Mouse (Mus musculus) C2C12 (cell line): ENCODE measurements around the gene Bmp6. TPM values are rescaled to one million over a fixed set of nuclear protein-coding genes. Genes with fewer than 3 reads are reported as not detected.

ENCODE experiments used
- H3K27me3 ChIP-seq: one replicate; pipeline ENCODE4 v1.6.1; 2011; ENCODE audit not compliant: control insufficient read depth, insufficient read depth, insufficient read length
- H3K36me3 ChIP-seq: one replicate; pipeline ENCODE4 v1.6.1; 2011; ENCODE audit not compliant: control insufficient read depth, insufficient read depth
- H3K4me3 ChIP-seq: one replicate; pipeline ENCODE4 v1.5.1; 2011; ENCODE audit warnings: mild to moderate bottlenecking, control low read depth; ENCODE audit not compliant: poor library complexity, insufficient read depth, severe bottlenecking
- H3K79me2 ChIP-seq: one replicate; pipeline ENCODE4 v1.6.1; 2011; ENCODE audit not compliant: control insufficient read depth, insufficient read depth
- H3K79me3 ChIP-seq: one replicate; pipeline ENCODE4 v1.6.1; 2011; ENCODE audit warnings: low read depth, control low read depth
- H3ac ChIP-seq: one replicate; pipeline ENCODE3; 2011; ENCODE audit warnings: low read depth; ENCODE audit not compliant: control insufficient read depth, insufficient read length
- CEBPB ChIP-seq: IDR thresholded peaks from one replicate; pipeline ENCODE4 v1.6.1; 2011; ENCODE audit warnings: low read depth, mild to moderate bottlenecking, control low read depth, moderate library complexity
- CTCF ChIP-seq: IDR thresholded peaks from one replicate; pipeline ENCODE4 v1.5.1; 2011; ENCODE audit not compliant: control insufficient read depth, insufficient read depth, insufficient read length
- FOSL1 ChIP-seq: IDR thresholded peaks from one replicate; pipeline ENCODE4 v1.8.0; 2011; ENCODE audit warnings: mild to moderate bottlenecking, low read length; ENCODE audit not compliant: poor library complexity, insufficient read depth, severe bottlenecking
- MAX ChIP-seq: IDR thresholded peaks from one replicate; pipeline ENCODE4 v1.6.1; 2011; ENCODE audit warnings: mild to moderate bottlenecking, control low read depth
- MYOD1 ChIP-seq: IDR thresholded peaks from one replicate; pipeline ENCODE4 v1.6.1; 2011; ENCODE audit warnings: low read depth; ENCODE audit not compliant: control insufficient read depth, insufficient read length
- MYOG ChIP-seq: IDR thresholded peaks from one replicate; pipeline ENCODE4 v1.6.1; 2011; ENCODE audit not compliant: control insufficient read depth, insufficient read length; ENCODE audit errors: extremely low read depth
- USF1 ChIP-seq: IDR thresholded peaks from one replicate; pipeline ENCODE4 v1.6.1; 2011; ENCODE audit warnings: low read depth, mild to moderate bottlenecking, control low read depth, moderate library complexity
- polyA plus RNA-seq: library from polyadenylated mRNA; unstranded; fragments of >200 nt; fragmentation: generic; extraction: Trizol; gene quantifications from one replicate; pipeline ENCODE4 v1.2.1, GENCODE M21; 2012; ENCODE audit warnings: missing spikeins

Bmp6 gene
- polyA plus RNA-seq, 1 experiment, result not detected

DNA sequence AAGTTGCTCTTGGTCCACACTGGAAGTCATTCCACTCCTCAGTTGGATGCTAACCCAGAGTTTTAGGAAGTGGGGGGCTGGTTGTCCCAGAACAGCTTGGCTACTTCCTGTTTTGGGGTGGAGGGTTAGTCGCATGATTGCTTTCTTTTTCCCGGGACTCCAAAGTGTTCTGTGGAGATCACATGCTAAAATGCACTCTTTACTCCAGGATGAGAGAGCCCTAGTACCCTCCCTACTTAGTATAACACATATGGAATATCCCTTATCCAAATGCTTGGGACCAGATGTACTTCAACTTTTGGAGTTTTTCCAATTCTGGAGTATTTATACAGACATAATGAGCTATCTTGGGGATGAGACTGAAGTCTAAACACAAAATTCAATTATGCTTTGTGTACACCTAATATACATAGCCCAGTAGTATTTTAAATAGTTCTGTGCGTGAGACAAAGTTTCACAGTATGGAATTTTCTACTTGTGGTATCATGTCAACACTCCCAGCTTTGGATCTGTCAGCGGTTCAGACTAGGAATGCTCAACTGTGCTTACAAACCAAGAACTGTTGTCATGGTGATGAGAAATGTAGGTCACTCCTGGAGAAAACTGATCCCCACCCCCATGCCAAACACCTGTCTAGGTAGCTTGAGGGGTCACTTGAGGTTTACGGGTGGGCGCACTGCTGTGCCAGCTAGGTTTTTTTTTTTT lies 62.9 kb downstream of the Bmp6 start:
- Histone ChIP-seq H3K36me3 (no peaks in the 10 kb centered on the region), H3K79me3 (no peaks in the 10 kb centered on the region), H3K79me2 (no peaks in the 10 kb centered on the region), H3K4me3 (no peak overlapping the region), H3K27me3 (no peaks in the 10 kb centered on the region), H3ac (no peak overlapping the region)
- TF ChIP-seq MYOD1 (no peak), CTCF (no peak), USF1 (no peak), FOSL1 (no peak), MAX (no peak), MYOG (no peak), CEBPB (no peak)

DNA sequence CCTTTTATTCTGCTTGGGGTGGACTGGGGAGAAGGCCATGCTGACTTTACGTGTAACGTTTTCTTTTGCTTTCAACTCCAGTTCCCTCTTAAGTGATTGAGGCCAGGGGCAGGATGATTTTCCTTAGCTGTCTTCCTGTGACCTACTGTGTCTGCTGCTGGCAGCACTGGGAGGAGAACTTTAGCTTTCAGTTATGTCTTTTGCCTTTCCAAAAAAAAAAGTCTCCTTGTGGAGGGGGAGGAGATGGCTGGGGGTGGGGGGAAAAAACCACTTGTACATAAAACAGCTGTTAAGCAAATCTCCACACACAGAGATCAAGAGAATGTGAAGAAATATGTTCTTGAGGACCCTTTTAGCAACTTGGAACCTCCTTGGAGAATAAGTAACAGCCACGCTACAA lies 63.7 kb downstream of the Bmp6 start:
- Histone ChIP-seq H3K36me3 (no peaks in the 10 kb centered on the region), H3K27me3 (no peaks in the 10 kb centered on the region), H3K79me2 (no peaks in the 10 kb centered on the region), H3K79me3 (no peaks in the 10 kb centered on the region), H3K4me3 (no peak overlapping the region), H3ac (no peak overlapping the region)
- no peak for TF ChIP-seq MYOD1
- no peak for TF ChIP-seq CTCF
- TF ChIP-seq CEBPB, result no peak

DNA sequence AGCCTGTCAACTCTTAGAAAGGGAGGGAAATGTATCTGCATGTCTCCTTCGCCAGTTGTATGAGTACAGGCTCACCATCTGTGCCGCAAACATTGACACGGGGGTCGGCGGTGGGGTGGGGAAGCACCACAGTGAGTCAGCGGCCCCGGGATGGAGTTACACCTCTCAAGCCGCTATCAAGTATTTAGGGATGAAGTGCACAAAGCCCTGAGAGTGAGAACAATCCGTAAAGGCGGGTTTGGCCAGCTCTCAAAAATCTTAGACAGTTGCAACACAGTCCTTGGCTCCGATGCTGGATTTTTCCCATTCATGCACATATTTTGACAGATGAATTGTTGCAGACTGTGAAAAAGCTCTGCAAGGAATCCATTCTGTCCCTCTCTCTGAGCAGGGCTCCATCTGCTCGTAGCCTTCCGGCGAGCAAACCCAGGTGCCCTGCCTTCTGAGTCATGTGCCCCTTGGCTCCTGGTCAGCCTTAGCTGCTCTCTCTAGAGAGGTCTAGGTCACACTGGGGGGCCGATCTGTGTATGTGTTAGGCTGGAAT lies 65.5 kb downstream of the Bmp6 start:
- Histone ChIP-seq H3ac (no peak overlapping the region), H3K27me3 (no peaks in the 10 kb centered on the region), H3K4me3 (no peak overlapping the region), H3K79me3 (no peaks in the 10 kb centered on the region), H3K36me3 (no peaks in the 10 kb centered on the region), H3K79me2 (no peaks in the 10 kb centered on the region)
- TF ChIP-seq FOSL1, result no peak
- TF ChIP-seq CEBPB, result peak; percentile 90
- TF ChIP-seq USF1, result peak; percentile 64
- no peak for TF ChIP-seq MAX

DNA sequence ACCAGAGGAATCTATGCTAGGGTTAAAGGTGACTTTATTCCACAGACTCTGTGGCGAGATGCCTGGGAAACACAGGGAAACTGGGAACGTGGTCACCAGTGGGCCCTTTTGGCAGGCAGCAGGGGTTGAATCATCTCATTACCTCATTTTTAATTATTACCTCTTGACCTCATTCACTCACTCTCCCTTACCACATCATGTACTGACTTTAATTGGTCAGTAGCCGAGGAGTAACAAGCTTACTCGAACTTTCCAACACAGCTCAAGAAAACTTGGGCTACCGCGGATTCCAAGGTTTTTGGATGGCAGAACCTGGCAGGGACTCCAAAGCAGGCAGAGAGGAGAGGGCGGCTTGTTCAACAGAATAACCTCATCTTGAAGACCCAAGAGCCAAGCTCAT lies 74.9 kb downstream of the Bmp6 start:
- no peak overlapping the region for H3K4me3 ChIP-seq
- H3ac ChIP-seq, result no peak overlapping the region
- TF ChIP-seq MYOG (no peak), USF1 (no peak)
- no peaks in the 10 kb centered on the region for H3K79me2 ChIP-seq
- H3K79me3 ChIP-seq, result no peaks in the 10 kb centered on the region
- no peaks in the 10 kb centered on the region for H3K27me3 ChIP-seq
- H3K36me3 ChIP-seq, result no peaks in the 10 kb centered on the region

DNA sequence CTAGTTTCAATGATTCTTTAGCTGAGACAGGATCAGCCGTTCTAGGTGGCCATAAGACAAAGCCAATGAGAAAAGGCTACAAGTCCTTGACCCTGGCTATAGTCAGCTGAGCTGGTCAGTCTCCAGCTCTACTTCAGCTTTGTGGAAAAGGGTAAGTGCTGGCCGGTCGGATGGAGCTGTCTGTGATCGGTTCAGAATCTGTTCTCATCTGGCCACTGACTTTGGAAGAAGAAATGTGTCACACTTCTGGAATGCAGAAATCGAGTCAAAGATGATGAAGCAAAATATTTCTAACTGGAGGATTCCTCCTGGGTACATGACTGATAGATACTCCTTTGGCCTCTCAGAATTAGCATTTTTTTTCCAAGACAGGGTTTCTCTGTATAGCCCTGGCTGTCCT lies 77.6 kb downstream of the Bmp6 start:
- H3K36me3 ChIP-seq, result no peaks in the 10 kb centered on the region
- no peak overlapping the region for H3K4me3 ChIP-seq
- TF ChIP-seq CTCF (no peak), MYOD1 (no peak), MYOG (no peak), CEBPB (no peak), MAX (no peak), USF1 (no peak), FOSL1 (no peak)
- no peaks in the 10 kb centered on the region for H3K79me2 ChIP-seq
- no peaks in the 10 kb centered on the region for H3K79me3 ChIP-seq
- H3K27me3 ChIP-seq, result no peaks in the 10 kb centered on the region
- H3ac ChIP-seq, result no peak overlapping the region

DNA sequence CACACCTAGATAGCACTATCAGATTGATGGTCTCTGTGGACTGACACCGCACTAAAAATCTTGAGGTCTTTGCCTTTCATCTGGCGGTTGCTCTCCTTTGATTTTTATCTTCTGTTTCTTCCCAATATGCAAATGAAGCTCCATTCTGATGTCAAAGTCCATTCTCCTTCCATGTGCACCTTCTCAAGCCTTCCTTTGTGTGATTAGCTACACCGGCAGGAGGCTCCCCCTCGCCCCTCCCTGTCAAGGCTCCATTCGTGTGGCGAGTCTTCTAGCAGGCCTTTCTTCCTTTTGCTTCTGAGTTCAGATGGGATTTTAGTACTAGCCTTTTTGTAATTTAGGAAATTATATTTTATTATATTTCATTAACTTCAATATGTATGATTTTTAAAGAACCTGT lies 80.4 kb downstream of the Bmp6 start:
- Histone ChIP-seq H3K27me3 (no peaks in the 10 kb centered on the region), H3K4me3 (no peak overlapping the region), H3K79me3 (no peaks in the 10 kb centered on the region), H3ac (no peak overlapping the region), H3K79me2 (no peaks in the 10 kb centered on the region), H3K36me3 (no peaks in the 10 kb centered on the region)
- TF ChIP-seq CEBPB (no peak), FOSL1 (no peak), MAX (no peak), USF1 (no peak), MYOG (no peak), MYOD1 (no peak), CTCF (no peak)
